Mouse (Mus musculus) forebrain, embryonic 13.5 days (tissue): ENCODE results near the gene Gtse1. TPM values are rescaled to one million over a fixed set of nuclear protein-coding genes. Genes with fewer than 3 reads are reported as not detected.
A peak's percentile ranks its signal among the peaks of the same experiment; 100 is the strongest.

Source experiments
- ATAC-seq: fragments of 200-750 bp; cut with Nextera tagmentation; 2 replicates; pipeline ENCODE4 v1.8.0; 2017
- H3K27ac ChIP-seq: fragments of 300-500 bp; sonication (generic); 2 replicates; pipeline ENCODE4 v1.5.1; 2015; ENCODE audit warnings: inconsistent platforms, mild to moderate bottlenecking, moderate library complexity
- H3K27me3 ChIP-seq: fragments of 300-500 bp; sonication (generic); 2 replicates; pipeline ENCODE4 v1.6.1; 2015; ENCODE audit warnings: mild to moderate bottlenecking, inconsistent platforms
- H3K36me3 ChIP-seq: fragments of 300-500 bp; sonication (generic); 2 replicates; pipeline ENCODE4 v1.6.1; 2015; ENCODE audit warnings: mild to moderate bottlenecking, inconsistent platforms; ENCODE audit not compliant: poor library complexity, severe bottlenecking
- H3K4me1 ChIP-seq: fragments of 300-500 bp; sonication (generic); 2 replicates; pipeline ENCODE4 v1.6.1; 2015; ENCODE audit warnings: inconsistent platforms
- H3K4me2 ChIP-seq: fragments of 300-500 bp; sonication (generic); 2 replicates; pipeline ENCODE4 v1.6.1; 2015; ENCODE audit warnings: inconsistent platforms, mild to moderate bottlenecking, moderate library complexity
- H3K4me3 ChIP-seq: fragments of 300-500 bp; sonication (generic); 2 replicates; pipeline ENCODE4 v1.5.1; 2015; ENCODE audit warnings: mild to moderate bottlenecking, inconsistent platforms
- H3K9ac ChIP-seq: fragments of 300-500 bp; sonication (generic); 2 replicates; pipeline ENCODE4 v1.6.1; 2015; ENCODE audit warnings: mild to moderate bottlenecking, inconsistent platforms
- H3K9me3 ChIP-seq: fragments of 300-500 bp; sonication (generic); replicated peaks from 2 replicates; pipeline ENCODE4 v1.6.1; 2016; ENCODE audit warnings: inconsistent platforms
- WGBS: fragments of 180-500 bp; shearing (Covaris S2); methylation state at CpG from one replicate; pipeline ENCODE4 v1.1.7; 2015; 5-methylcytosine and 5-hydroxymethylcytosine counted together
- polyA plus RNA-seq: library from polyadenylated mRNA; unstranded; fragments of >200 nt; fragmentation: Nextera tagmentation; extraction: Ambion mirVana; gene quantifications from 2 replicates; pipeline ENCODE4 v1.2.1, GENCODE M21; 2015

Gene Gtse1
- polyA plus RNA-seq, 1 experiment from 2014 or later = 31.0 TPM

DNA sequence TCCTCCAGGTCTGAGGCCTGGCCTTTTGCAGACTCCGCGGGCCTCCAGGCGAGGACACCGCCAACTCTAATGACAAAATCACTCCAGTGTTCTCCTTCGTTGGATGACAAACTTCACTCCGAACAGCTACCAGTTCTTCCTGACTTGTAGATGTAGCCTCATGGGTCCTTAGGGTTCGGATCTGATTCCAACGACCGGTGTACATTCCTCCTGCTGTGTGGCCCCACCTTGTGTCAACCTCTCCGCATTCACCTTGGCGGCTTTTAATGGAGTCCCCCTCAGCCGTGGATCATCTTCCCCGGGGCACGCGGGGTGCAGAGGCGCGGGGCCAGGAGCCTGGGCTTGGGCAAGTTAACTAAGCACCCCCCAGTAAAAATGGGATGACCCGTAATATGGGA is 20.0 kb downstream of the Gtse1 start:
- Histone ChIP-seq H3K27me3 (no peaks in the 10 kb centered on the region), H3K4me3 (peak overlapping the region; percentile 79), H3K4me1 (peaks cover 22% of the 10 kb centered on the region), H3K9ac (peak overlapping the region; percentile 92), H3K36me3 (peaks cover 51% of the 10 kb centered on the region), H3K4me2 (peak overlapping the region; percentile 97), H3K27ac (peak overlapping the region; percentile 65), H3K9me3 (no peaks in the 10 kb centered on the region)
- 2% methylated on average over 18 of the region's 18 CpGs for WGBS
- peak; percentile 48 for ATAC-seq

DNA sequence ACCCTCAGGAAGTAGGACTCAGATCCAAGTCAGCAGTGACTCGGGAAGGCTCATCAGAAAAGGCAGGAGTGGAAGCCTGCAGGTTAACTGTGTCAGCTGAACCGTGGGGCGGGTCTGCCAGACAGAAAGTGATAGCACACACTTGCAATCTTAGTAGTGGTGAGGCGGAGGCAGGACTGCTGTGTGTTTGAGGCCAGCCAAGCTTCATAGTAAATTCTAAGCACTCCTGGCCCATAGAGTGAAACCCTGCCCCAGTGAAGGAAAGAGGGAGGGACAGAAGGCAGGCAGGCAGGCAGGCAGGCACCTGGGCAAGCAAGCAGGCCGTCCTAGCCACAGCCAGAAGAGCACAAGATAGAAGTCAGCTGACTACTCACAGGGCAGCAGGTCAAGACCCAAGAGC is 26.1 kb downstream of the Gtse1 start:
- Histone ChIP-seq H3K4me1 (peaks cover 1% of the 10 kb centered on the region; the same call in 1 of the 2 replicates), H3K4me2 (no peak overlapping the region), H3K9me3 (no peaks in the 10 kb centered on the region), H3K9ac (no peak overlapping the region), H3K4me3 (no peak overlapping the region), H3K27ac (no peak overlapping the region), H3K36me3 (peaks cover 70% of the 10 kb centered on the region), H3K27me3 (no peaks in the 10 kb centered on the region)
- ATAC-seq = no peak
- 80% methylated on average over 5 of the region's 5 CpGs for WGBS

GRCm38 (mm10) chr15:85889235-85889634 is 29.7 kb downstream of the Gtse1 start:
- Histone ChIP-seq H3K36me3 (peaks cover 78% of the 10 kb centered on the region), H3K27ac (no peak overlapping the region)
- 89% methylated on average over 4 of the region's 4 CpGs for WGBS

DNA sequence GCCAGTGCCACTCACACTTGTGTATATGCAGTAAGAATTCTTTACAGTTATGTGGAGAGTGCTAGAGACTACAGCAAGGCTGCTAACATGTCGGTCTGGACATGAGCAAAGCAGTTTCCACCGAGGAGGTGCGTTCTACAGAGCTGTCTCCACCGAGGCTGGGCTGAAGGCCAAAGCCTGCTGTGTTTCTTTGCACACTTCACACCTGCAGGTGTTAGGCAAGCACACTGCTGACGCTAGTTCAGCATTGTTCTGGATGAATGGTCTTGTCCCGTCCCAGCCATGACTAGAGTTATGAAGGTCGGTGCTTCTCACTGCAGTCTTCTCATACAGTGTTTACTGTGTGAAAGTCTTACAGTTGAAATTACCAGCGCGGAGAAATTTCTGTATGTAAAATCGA is 32.4 kb downstream of the Gtse1 start:
- no peak; the same call in 1 of the 2 replicates for ATAC-seq
- 63% methylated on average over 10 of the region's 10 CpGs for WGBS
- peaks cover 77% of the 10 kb centered on the region for H3K36me3 ChIP-seq

More at GRCm38 (mm10) chr15:85889235-85889634, 29.7 kb downstream of the Gtse1 start:
- ATAC-seq = no peak
- Histone ChIP-seq H3K4me2 (no peak overlapping the region), H3K4me3 (no peak overlapping the region), H3K4me1 (peaks cover 15% of the 10 kb centered on the region), H3K9ac (no peak overlapping the region), H3K27me3 (no peaks in the 10 kb centered on the region), H3K9me3 (no peaks in the 10 kb centered on the region)

GRCm38 (mm10) chr15:85892498-85893118 is 33.1 kb downstream of the Gtse1 start:
- peaks cover 15% of the 10 kb centered on the region for H3K4me1 ChIP-seq
- peak; percentile 43; the same call in 1 of the 2 replicates for ATAC-seq
- no peaks in the 10 kb centered on the region for H3K9me3 ChIP-seq
- 75% methylated on average over 13 of the region's 13 CpGs for WGBS
- H3K9ac ChIP-seq = no peak overlapping the region; the same call in 1 of the 2 replicates
- no peak overlapping the region for H3K4me2 ChIP-seq
- H3K27me3 ChIP-seq = no peaks in the 10 kb centered on the region
- H3K27ac ChIP-seq = peak overlapping the region; percentile 66
- peaks cover 82% of the 10 kb centered on the region for H3K36me3 ChIP-seq
- no peak overlapping the region for H3K4me3 ChIP-seq

More for the DNA sequence above, 32.4 kb downstream of the Gtse1 start:
- Histone ChIP-seq H3K27ac (peak overlapping the region; percentile 66; the same call in 1 of the 2 replicates), H3K4me2 (no peak overlapping the region), H3K4me3 (no peak overlapping the region), H3K9me3 (no peaks in the 10 kb centered on the region), H3K27me3 (no peaks in the 10 kb centered on the region), H3K4me1 (peaks cover 15% of the 10 kb centered on the region), H3K9ac (no peak overlapping the region)

DNA sequence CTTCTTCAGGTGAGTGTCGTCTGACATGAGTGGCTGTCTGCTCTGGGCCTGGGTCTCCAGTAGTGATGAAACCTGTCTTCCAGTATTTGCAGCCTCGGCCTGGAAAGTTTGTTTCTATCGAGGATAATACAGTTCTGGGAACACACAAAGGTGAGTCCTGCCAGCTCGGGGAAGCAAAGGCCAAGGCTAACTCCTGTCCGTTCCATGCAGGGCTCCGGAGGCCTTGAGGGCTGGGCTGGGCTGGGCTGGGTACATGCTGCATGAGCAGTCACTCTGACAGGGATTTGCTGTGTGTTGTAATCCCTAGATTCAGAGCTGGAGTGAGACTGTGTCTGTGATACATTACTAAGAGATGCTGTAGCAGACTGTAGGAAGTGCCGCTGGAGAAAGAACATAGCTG is 34.3 kb downstream of the Gtse1 start:
- Histone ChIP-seq H3K9me3 (no peaks in the 10 kb centered on the region), H3K27me3 (no peaks in the 10 kb centered on the region), H3K9ac (no peak overlapping the region), H3K4me2 (no peak overlapping the region), H3K4me3 (no peak overlapping the region), H3K36me3 (peaks cover 83% of the 10 kb centered on the region), H3K4me1 (peaks cover 15% of the 10 kb centered on the region), H3K27ac (no peak overlapping the region)
- 92% methylated on average over 7 of the region's 7 CpGs for WGBS
- no peak for ATAC-seq

GRCm38 (mm10) chr15:85896284-85896683 is 36.7 kb downstream of the Gtse1 start:
- 13% methylated on average over 8 of the region's 8 CpGs for WGBS

GRCm38 (mm10) chr15:85897113-85897512 is 37.6 kb downstream of the Gtse1 start:
- H3K27me3 ChIP-seq = no peaks in the 10 kb centered on the region
- WGBS = 94% methylated on average over 10 of the region's 10 CpGs
- H3K9me3 ChIP-seq = no peaks in the 10 kb centered on the region
- no peak overlapping the region; the same call in 1 of the 2 replicates for H3K9ac ChIP-seq
- ATAC-seq = no peak
- peaks cover 16% of the 10 kb centered on the region for H3K4me1 ChIP-seq
- H3K36me3 ChIP-seq = peaks cover 97% of the 10 kb centered on the region
- no peak overlapping the region for H3K27ac ChIP-seq
- H3K4me3 ChIP-seq = no peak overlapping the region
- H3K4me2 ChIP-seq = no peak overlapping the region

More at GRCm38 (mm10) chr15:85896284-85896683, 36.7 kb downstream of the Gtse1 start:
- H3K4me2 ChIP-seq = no peak overlapping the region
- peaks cover 21% of the 10 kb centered on the region for H3K4me1 ChIP-seq
- no peak overlapping the region for H3K9ac ChIP-seq
- H3K27me3 ChIP-seq = no peaks in the 10 kb centered on the region
- ATAC-seq = peak; percentile 48
- H3K4me3 ChIP-seq = no peak overlapping the region
- no peaks in the 10 kb centered on the region for H3K9me3 ChIP-seq
- no peak overlapping the region for H3K27ac ChIP-seq
- H3K36me3 ChIP-seq = peaks cover 94% of the 10 kb centered on the region

GRCm38 (mm10) chr15:85899396-85899795 is 39.9 kb downstream of the Gtse1 start:
- H3K9me3 ChIP-seq = no peaks in the 10 kb centered on the region
- no peak overlapping the region for H3K9ac ChIP-seq
- no peaks in the 10 kb centered on the region for H3K27me3 ChIP-seq
- WGBS = 37% methylated on average over 6 of the region's 6 CpGs
- H3K4me2 ChIP-seq = no peak overlapping the region
- 0 out of 2 replicates have a peak, but pooled peaks cover 6% of the 10 kb centered on the region for H3K4me1 ChIP-seq
- H3K36me3 ChIP-seq = peaks cover 94% of the 10 kb centered on the region
- ATAC-seq = no peak
- peak overlapping the region; percentile 31; the same call in 1 of the 2 replicates for H3K27ac ChIP-seq
- no peak overlapping the region for H3K4me3 ChIP-seq

DNA sequence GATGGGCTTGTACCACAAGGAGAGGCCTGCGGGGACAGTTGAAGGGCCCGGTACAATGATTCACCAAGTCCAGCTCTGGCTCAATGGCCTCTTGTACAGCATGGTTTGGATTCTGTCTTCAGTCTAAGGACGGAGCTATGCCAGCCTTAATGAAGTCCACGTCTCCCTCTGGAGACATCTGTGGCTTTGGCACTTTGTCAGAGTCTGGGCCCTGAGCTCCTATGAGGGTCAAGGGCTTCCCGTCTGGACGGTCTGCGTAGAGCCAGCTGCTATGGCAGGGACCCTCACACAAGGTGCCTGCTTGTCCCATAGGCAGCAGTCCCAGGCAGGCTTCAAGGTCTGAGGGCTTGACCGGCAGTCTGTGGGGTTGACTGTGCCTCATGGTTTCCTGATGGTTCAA is 40.8 kb downstream of the Gtse1 start:
- H3K9ac ChIP-seq = no peak overlapping the region
- H3K27ac ChIP-seq = peak overlapping the region; percentile 17; the same call in 1 of the 2 replicates
- no peak overlapping the region for H3K4me2 ChIP-seq
- 0 out of 2 replicates have a peak, but pooled peaks cover 6% of the 10 kb centered on the region for H3K4me1 ChIP-seq
- WGBS = 81% methylated on average over 8 of the region's 8 CpGs
- no peaks in the 10 kb centered on the region for H3K9me3 ChIP-seq
- peaks cover 92% of the 10 kb centered on the region for H3K36me3 ChIP-seq
- no peaks in the 10 kb centered on the region for H3K27me3 ChIP-seq
- ATAC-seq = no peak
- H3K4me3 ChIP-seq = no peak overlapping the region

DNA sequence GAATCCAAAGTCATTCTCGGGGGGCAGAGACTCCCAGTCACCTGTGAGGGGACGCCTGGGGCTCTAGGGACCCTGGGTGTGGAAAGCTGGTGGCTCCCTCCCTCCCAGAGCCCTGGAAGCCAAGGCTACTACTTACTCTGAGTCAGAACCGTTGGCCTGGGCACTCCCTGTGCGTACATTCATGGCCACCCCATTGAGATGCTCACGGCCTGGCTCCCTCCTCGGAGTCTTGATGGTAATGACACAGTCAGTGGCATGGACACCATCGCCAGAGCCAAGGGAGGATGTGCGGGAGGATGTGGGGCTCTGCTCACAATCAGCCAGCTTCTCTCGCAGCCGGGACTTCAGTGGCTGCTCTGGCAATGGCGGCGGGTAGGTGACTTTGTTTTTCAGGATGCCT is 41.3 kb downstream of the Gtse1 start:
- ATAC-seq = no peak
- H3K9me3 ChIP-seq = no peaks in the 10 kb centered on the region
- H3K36me3 ChIP-seq = peaks cover 92% of the 10 kb centered on the region
- H3K27ac ChIP-seq = peak overlapping the region; percentile 17; the same call in 1 of the 2 replicates
- no peaks in the 10 kb centered on the region for H3K27me3 ChIP-seq
- WGBS = 86% methylated on average over 12 of the region's 12 CpGs
- H3K4me2 ChIP-seq = no peak overlapping the region
- H3K4me1 ChIP-seq = 0 out of 2 replicates have a peak, but pooled peaks cover 6% of the 10 kb centered on the region
- H3K4me3 ChIP-seq = no peak overlapping the region
- H3K9ac ChIP-seq = no peak overlapping the region

- Histone ChIP-seq H3K27me3 (no peaks in the 10 kb centered on the region), H3K9ac (no peak overlapping the region), H3K4me2 (no peak overlapping the region), H3K36me3 (peaks cover 86% of the 10 kb centered on the region), H3K9me3 (no peaks in the 10 kb centered on the region), H3K4me3 (no peak overlapping the region), H3K27ac (no peak overlapping the region), H3K4me1 (0 out of 2 replicates have a peak, but pooled peaks cover 6% of the 10 kb centered on the region)
- 78% methylated on average over 10 of the region's 10 CpGs for WGBS
- ATAC-seq = no peak
Observed at GRCm38 (mm10) chr15:85902505-85902904, 43.0 kb downstream of the Gtse1 start.
